Mouse (Mus musculus) limb, embryonic 14.5 days (tissue): ENCODE results near the gene Pomc. TPM values are rescaled to one million over a fixed set of nuclear protein-coding genes. Genes with fewer than 3 reads are reported as not detected.

ENCODE experiments used
- ATAC-seq: fragments of 200-750 bp; cut with Nextera tagmentation; 2 replicates; pipeline ENCODE4 v1.8.0; 2017; ENCODE audit warnings: low read depth, moderate number of reproducible peaks, moderate TSS enrichment; ENCODE audit not compliant: low FRiP score
- DNase-seq: peaks from one replicate; pipeline ENCODE4 v3.0.0-alpha.2; 2015; ENCODE audit warnings: low spot score
- H3K27ac ChIP-seq: fragments of 300-500 bp; sonication (generic); replicated peaks from 2 replicates; pipeline ENCODE4 v1.5.1; 2014; ENCODE audit warnings: low read depth, mild to moderate bottlenecking, low read length, moderate library complexity, mixed read lengths
- H3K27me3 ChIP-seq: fragments of 300-500 bp; sonication (generic); 2 replicates; pipeline ENCODE4 v1.6.1; 2014; ENCODE audit warnings: low read length, mixed read lengths; ENCODE audit not compliant: control insufficient read depth, insufficient read depth
- H3K36me3 ChIP-seq: fragments of 300-500 bp; sonication (generic); 2 replicates; pipeline ENCODE4 v1.6.1; 2014; ENCODE audit warnings: mild to moderate bottlenecking, low read length, moderate library complexity, mixed read lengths; ENCODE audit not compliant: control insufficient read depth, insufficient read depth
- H3K4me1 ChIP-seq: fragments of 300-500 bp; sonication (generic); 2 replicates; pipeline ENCODE4 v1.6.1; 2014; ENCODE audit warnings: antibody characterized with exemption, low read length, mixed read lengths; ENCODE audit not compliant: control insufficient read depth, insufficient read depth
- H3K4me2 ChIP-seq: fragments of 300-500 bp; sonication (generic); replicated peaks from 2 replicates; pipeline ENCODE4 v1.6.1; 2014; ENCODE audit warnings: low read depth, mild to moderate bottlenecking, low read length, moderate library complexity; ENCODE audit not compliant: severe bottlenecking
- H3K4me3 ChIP-seq: fragments of 300-500 bp; sonication (generic); replicated peaks from 2 replicates; pipeline ENCODE4 v1.5.1; 2014; ENCODE audit warnings: low read length
- H3K9ac ChIP-seq: fragments of 300-500 bp; sonication (generic); 2 replicates; pipeline ENCODE4 v1.6.1; 2014; ENCODE audit warnings: mild to moderate bottlenecking, low read depth, low read length, moderate library complexity; ENCODE audit not compliant: severe bottlenecking
- H3K9me3 ChIP-seq: fragments of 300-500 bp; sonication (generic); 2 replicates; pipeline ENCODE4 v1.6.1; 2016; ENCODE audit warnings: low read length; ENCODE audit not compliant: control insufficient read depth
- POLR2A ChIP-seq: fragments of 200-500 bp; IDR thresholded peaks from 2 replicates; pipeline ENCODE4 v1.8.0; 2012; ENCODE audit warnings: inconsistent platforms, mild to moderate bottlenecking, moderate library complexity, borderline replicate concordance; ENCODE audit not compliant: insufficient read depth, insufficient read length; ENCODE audit errors: extremely low read depth
- WGBS: fragments of 180-500 bp; shearing (Covaris S2); extraction: QIAGEN DNeasy Blood & Tissue Kit; methylation state at CpG from one replicate; pipeline ENCODE4 v1.1.7; 2014; 5-methylcytosine and 5-hydroxymethylcytosine counted together
- polyA plus RNA-seq, 2 experiments: library from polyadenylated mRNA; depleted of rRNA in 1 of 2; stranded (reverse) in 1 of 2; unstranded in 1 of 2; fragments of >200 nt; fragmentation: Nextera tagmentation in 1 of 2; extraction: Ambion mirVana in 1 of 2; gene quantifications; 2 replicates each; pipeline versions ENCODE4 v1.2.1 to v1.2.3; 2012 to 2014

The Pomc gene
- polyA plus RNA-seq, 2 experiments, result 2.5 to 2.6 TPM

GRCm38 (mm10) chr12:3982257-3982656, 27.5 kb downstream of the Pomc start:
- Histone ChIP-seq H3K4me1 (peaks cover 11% of the 10 kb centered on the region; the same call in 1 of the 2 replicates), H3K9ac (peak overlapping the region; percentile 52; the same call in 1 of the 2 replicates)
- no peak for TF ChIP-seq POLR2A

GRCm38 (mm10) chr12:3983736-3984135, 29.0 kb downstream of the Pomc start:
- no peak for TF ChIP-seq POLR2A
- H3K27me3 ChIP-seq, result no peaks in the 10 kb centered on the region
- ATAC-seq (no peak), DNase-seq (peak; percentile 93)
- H3K9me3 ChIP-seq, result no peaks in the 10 kb centered on the region
- H3K4me3 ChIP-seq, result no peak overlapping the region
- no peak overlapping the region for H3K9ac ChIP-seq
- H3K36me3 ChIP-seq, result no peaks in the 10 kb centered on the region
- no peak overlapping the region for H3K4me2 ChIP-seq
- H3K27ac ChIP-seq, result no peak overlapping the region
- 0% methylated on average over 1 of the region's 1 CpGs for WGBS
- peaks cover 11% of the 10 kb centered on the region; the same call in 1 of the 2 replicates for H3K4me1 ChIP-seq

More at GRCm38 (mm10) chr12:3982257-3982656, 27.5 kb downstream of the Pomc start:
- no peaks in the 10 kb centered on the region for H3K27me3 ChIP-seq
- H3K27ac ChIP-seq, result no peak overlapping the region
- 20% methylated on average over 6 of the region's 6 CpGs for WGBS
- ATAC-seq, result no peak
- H3K4me2 ChIP-seq, result peak overlapping the region; percentile 88
- DNase-seq, result no peak
- H3K36me3 ChIP-seq, result no peaks in the 10 kb centered on the region
- no peaks in the 10 kb centered on the region for H3K9me3 ChIP-seq
- peak overlapping the region; percentile 47 for H3K4me3 ChIP-seq

GRCm38 (mm10) chr12:3984446-3984845, 29.7 kb downstream of the Pomc start:
- no peak for ATAC-seq
- TF ChIP-seq POLR2A, result no peak
- Histone ChIP-seq H3K9ac (0 out of 2 replicates have a peak overlapping the region, but pooled peaks have one; percentile 4), H3K27me3 (no peaks in the 10 kb centered on the region), H3K4me1 (peaks cover 11% of the 10 kb centered on the region; the same call in 1 of the 2 replicates), H3K9me3 (no peaks in the 10 kb centered on the region), H3K27ac (no peak overlapping the region), H3K4me2 (no peak overlapping the region), H3K36me3 (no peaks in the 10 kb centered on the region), H3K4me3 (no peak overlapping the region)
- no peak for DNase-seq
- 78% methylated on average over 9 of the region's 9 CpGs for WGBS

DNA sequence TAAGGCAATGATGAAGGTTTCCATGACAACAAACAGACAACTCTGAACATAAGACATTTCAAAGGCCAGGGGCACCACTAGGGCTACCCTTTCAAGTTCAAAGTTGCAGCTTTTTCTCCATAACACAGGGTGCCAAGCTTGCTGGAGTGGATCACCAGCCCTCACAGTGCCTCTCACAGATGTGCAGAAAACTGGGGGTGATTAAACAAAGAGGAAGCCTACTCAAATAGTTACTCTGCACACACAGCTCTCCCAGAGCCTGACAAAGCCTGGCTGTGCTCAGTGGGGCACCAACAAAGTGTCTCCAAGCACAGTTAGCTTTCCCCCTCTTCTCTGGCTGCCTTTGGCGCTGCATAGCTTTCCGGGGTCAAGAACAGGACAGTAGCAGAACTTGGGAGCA, 35.2 kb downstream of the Pomc start:
- no peak for ATAC-seq
- Histone ChIP-seq H3K27me3 (no peaks in the 10 kb centered on the region), H3K9me3 (no peaks in the 10 kb centered on the region), H3K4me3 (no peak overlapping the region), H3K4me2 (no peak overlapping the region), H3K4me1 (no peaks in the 10 kb centered on the region), H3K27ac (no peak overlapping the region), H3K9ac (no peak overlapping the region), H3K36me3 (no peaks in the 10 kb centered on the region)
- 34% methylated on average over 2 of the region's 2 CpGs for WGBS
- no peak for TF ChIP-seq POLR2A
- DNase-seq, result no peak

DNA sequence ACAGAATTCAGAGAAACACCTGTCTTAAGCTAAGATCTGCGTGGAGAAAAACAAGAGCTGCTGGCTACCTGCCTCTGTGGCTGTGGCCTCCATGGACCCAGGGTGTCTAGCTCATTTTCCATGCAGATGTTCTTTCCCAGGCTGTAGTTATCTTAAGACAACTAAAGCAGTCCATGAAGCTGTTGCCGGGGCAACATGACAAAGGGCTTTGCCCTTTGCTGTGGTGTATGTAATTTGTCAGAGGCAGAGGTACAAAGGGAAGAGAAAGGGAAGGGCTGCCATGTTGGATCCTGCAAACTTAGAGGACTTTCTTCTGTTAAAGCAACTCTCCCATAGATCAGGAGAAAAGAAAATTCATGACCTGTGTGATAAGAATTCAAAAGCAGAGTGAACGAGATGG, 36.3 kb downstream of the Pomc start:
- H3K4me1 ChIP-seq, result no peaks in the 10 kb centered on the region
- TF ChIP-seq POLR2A, result no peak
- H3K4me3 ChIP-seq, result no peak overlapping the region
- H3K27ac ChIP-seq, result no peak overlapping the region
- H3K9ac ChIP-seq, result no peak overlapping the region
- DNase-seq, result no peak
- H3K9me3 ChIP-seq, result no peaks in the 10 kb centered on the region
- no peaks in the 10 kb centered on the region for H3K36me3 ChIP-seq
- no peak overlapping the region for H3K4me2 ChIP-seq
- H3K27me3 ChIP-seq, result no peaks in the 10 kb centered on the region
- ATAC-seq, result no peak
- WGBS, result 92% methylated on average over 3 of the region's 3 CpGs

- no peaks in the 10 kb centered on the region for H3K27me3 ChIP-seq
- no peaks in the 10 kb centered on the region for H3K4me1 ChIP-seq
- no peak for TF ChIP-seq POLR2A
- peaks cover 4% of the 10 kb centered on the region; the same call in 1 of the 2 replicates for H3K36me3 ChIP-seq
- DNase-seq, result no peak
- no peaks in the 10 kb centered on the region for H3K9me3 ChIP-seq
- WGBS, result 82% methylated on average over 9 of the region's 9 CpGs
- H3K4me3 ChIP-seq, result no peak overlapping the region
- H3K27ac ChIP-seq, result no peak overlapping the region
- no peak overlapping the region for H3K9ac ChIP-seq
- no peak for ATAC-seq
- H3K4me2 ChIP-seq, result no peak overlapping the region
Observed at GRCm38 (mm10) chr12:3996749-3997148, 42.0 kb downstream of the Pomc start.
